Mouse (Mus musculus): ENCODE results near the gene Pin1rt1. TPM values are rescaled to one million over a fixed set of nuclear protein-coding genes. Genes with fewer than 3 reads are reported as not detected.

Pin1rt1 gene
- not detected for polyA plus RNA-seq (2014; fragmentation: Illumina TruSeq; extraction: RNeasy Lipid Tissue Mini Kit (QIAGEN cat#74804); ENCODE audit: low read depth, low replicate concordance)

GRCm38 (mm10) chr2:104716279-104716678, at the start of gene Pin1rt1:
Gene Pin1rt1 (minus strand): TSS chr2:104716379.

DNA sequence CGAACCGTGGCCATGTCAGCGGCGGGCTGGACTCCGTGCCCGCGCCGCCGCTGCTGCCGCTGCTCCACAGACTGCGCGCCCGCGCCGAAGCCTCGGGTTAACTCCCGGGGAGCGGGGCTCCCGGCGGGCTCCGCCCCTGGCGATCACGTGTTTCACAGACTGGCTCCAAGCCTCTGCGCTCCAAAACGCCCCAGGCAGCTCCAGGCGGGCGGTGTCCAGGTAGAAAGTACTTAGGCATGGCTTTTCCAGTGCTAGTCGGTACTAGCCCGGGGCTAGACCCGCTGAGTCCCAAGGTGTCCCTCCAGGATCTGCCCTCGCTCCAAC, 26.5 kb upstream of the Pin1rt1 start, which contains the start of gene Depdc7:
Gene Depdc7, minus strand, starts transcription at position 138 of the 324 bp plus-strand sequence.

DNA sequence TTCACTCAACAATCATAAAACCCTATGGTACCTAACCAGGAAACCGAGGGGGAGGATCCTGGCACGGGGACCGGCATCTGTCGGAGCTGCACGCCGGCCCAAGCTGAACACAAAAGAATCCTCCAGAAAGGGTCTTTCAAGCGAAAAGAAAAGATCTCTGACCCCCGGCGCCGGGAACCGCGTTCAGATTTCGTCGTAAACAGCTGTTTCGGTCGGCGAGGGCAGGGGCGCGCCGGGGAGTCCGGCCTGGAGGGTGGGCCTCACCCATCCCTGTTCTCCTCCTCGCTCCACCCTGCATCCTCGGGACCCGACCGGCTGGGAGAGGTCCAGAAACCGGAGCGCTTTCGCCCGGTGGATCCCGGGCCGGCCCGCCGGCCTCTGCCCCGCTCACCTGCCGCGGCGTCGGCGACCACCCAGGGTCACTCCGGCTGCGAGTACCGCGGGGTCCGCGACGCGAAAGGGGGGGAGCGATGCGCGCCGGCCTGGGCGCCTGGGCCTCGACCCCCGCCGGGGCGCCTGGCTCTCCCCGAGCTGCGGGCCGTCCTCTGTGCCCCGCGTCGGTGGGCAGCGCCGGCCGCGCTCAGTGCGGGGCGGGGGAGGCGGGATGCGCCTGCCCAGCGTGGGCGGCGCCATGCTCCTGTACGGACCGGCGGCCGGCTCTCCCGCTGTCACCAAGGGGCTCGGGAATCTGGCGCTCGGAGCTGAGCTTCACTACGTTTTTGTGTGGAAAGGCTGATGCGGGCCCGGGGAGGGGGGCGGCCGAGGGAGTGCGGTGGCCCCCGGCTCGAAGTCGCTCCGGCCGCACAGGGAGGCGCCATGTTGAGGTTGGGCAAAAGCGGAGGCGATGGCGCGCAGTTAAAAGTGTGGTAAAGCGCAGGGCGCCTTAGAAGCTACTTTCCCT, 4.3 kb downstream of the Pin1rt1 start, which contains the start of gene Tcp11l1:
Gene Tcp11l1, minus strand, starts transcription at position 585 of the 901 bp plus-strand sequence.

Other genes starting within 250 kb of the Pin1rt1 start
- gene Hipk3, start 221.9 kb downstream of the Pin1rt1 start, polyA plus RNA-seq (2014; fragmentation: Illumina TruSeq; extraction: RNeasy Lipid Tissue Mini Kit (QIAGEN cat#74804); ENCODE audit: low read depth, low replicate concordance), result 48.6 TPM
- 33.1 TPM for gene Cstf3, start 125.9 kb downstream of the Pin1rt1 start, polyA plus RNA-seq (2014; fragmentation: Illumina TruSeq; extraction: RNeasy Lipid Tissue Mini Kit (QIAGEN cat#74804); ENCODE audit: low read depth, low replicate concordance)
- 7.3 TPM for gene Tcp11l1, start 4.2 kb downstream of the Pin1rt1 start, polyA plus RNA-seq (2014; fragmentation: Illumina TruSeq; extraction: RNeasy Lipid Tissue Mini Kit (QIAGEN cat#74804); ENCODE audit: low read depth, low replicate concordance)
- 80.7 TPM for gene Depdc7, start 26.5 kb upstream of the Pin1rt1 start, polyA plus RNA-seq (2014; fragmentation: Illumina TruSeq; extraction: RNeasy Lipid Tissue Mini Kit (QIAGEN cat#74804); ENCODE audit: low read depth, low replicate concordance)
- gene Qser1, start 100.4 kb upstream of the Pin1rt1 start, polyA plus RNA-seq (2014; fragmentation: Illumina TruSeq; extraction: RNeasy Lipid Tissue Mini Kit (QIAGEN cat#74804); ENCODE audit: low read depth, low replicate concordance), result 11.7 TPM
- gene Prrg4, start 133.5 kb upstream of the Pin1rt1 start, polyA plus RNA-seq (2014; fragmentation: Illumina TruSeq; extraction: RNeasy Lipid Tissue Mini Kit (QIAGEN cat#74804); ENCODE audit: low read depth, low replicate concordance), result 0.37 TPM
- 11.6 TPM for gene Ccdc73, start 151.4 kb upstream of the Pin1rt1 start, polyA plus RNA-seq (2014; fragmentation: Illumina TruSeq; extraction: RNeasy Lipid Tissue Mini Kit (QIAGEN cat#74804); ENCODE audit: low read depth, low replicate concordance)